Mouse (Mus musculus) stomach, postnatal 0 days (tissue): ENCODE results near the gene Ppm1m. TPM values are rescaled to one million over a fixed set of nuclear protein-coding genes. Genes with fewer than 3 reads are reported as not detected.

Experiments used
- ATAC-seq: fragments of 200-750 bp; cut with Nextera tagmentation; 2 replicates; pipeline ENCODE4 v1.8.0; 2017; ENCODE audit not compliant: low FRiP score, low TSS enrichment
- DNase-seq: peaks from one replicate; pipeline ENCODE4 v3.0.0-alpha.2; 2016; ENCODE audit warnings: low spot score
- H3K27ac ChIP-seq: fragments of 300-500 bp; sonication (generic); replicated peaks from 2 replicates; pipeline ENCODE4 v1.5.1; 2014; ENCODE audit warnings: mild to moderate bottlenecking, control low read depth
- H3K27me3 ChIP-seq: fragments of 300-500 bp; sonication (generic); 2 replicates; pipeline ENCODE4 v1.6.1; 2014; ENCODE audit warnings: low read length; ENCODE audit not compliant: control insufficient read depth, insufficient read depth
- H3K36me3 ChIP-seq: fragments of 300-500 bp; sonication (generic); 2 replicates; pipeline ENCODE4 v1.6.1; 2014; ENCODE audit warnings: low read length, mixed read lengths; ENCODE audit not compliant: control insufficient read depth, insufficient read depth
- H3K4me1 ChIP-seq: fragments of 300-500 bp; sonication (generic); replicated peaks from 2 replicates; pipeline ENCODE4 v1.6.1; 2014; ENCODE audit warnings: antibody characterized with exemption; ENCODE audit not compliant: control insufficient read depth, insufficient read depth
- H3K4me2 ChIP-seq: fragments of 300-500 bp; sonication (generic); replicated peaks from 2 replicates; pipeline ENCODE4 v1.6.1; 2014; ENCODE audit warnings: low read depth, mild to moderate bottlenecking, control low read depth, moderate library complexity
- H3K4me3 ChIP-seq: fragments of 300-500 bp; sonication (generic); 2 replicates; pipeline ENCODE4 v1.5.1; 2014; ENCODE audit warnings: low read depth, low read length, control low read depth
- H3K9ac ChIP-seq: fragments of 300-500 bp; sonication (generic); 2 replicates; pipeline ENCODE4 v1.6.1; 2014; ENCODE audit warnings: mild to moderate bottlenecking, low read length, control low read depth, mixed read lengths
- H3K9me3 ChIP-seq: fragments of 300-500 bp; sonication (generic); 2 replicates; pipeline ENCODE4 v1.6.1; 2016; ENCODE audit warnings: low read length; ENCODE audit not compliant: control insufficient read depth
- CTCF ChIP-seq: IDR thresholded peaks from 2 replicates; pipeline ENCODE4 v1.5.1; 2016; ENCODE audit warnings: antibody characterized with exemption, low read depth, mild to moderate bottlenecking, moderate library complexity
- EP300 ChIP-seq: optimal IDR thresholded peaks from 2 replicates; pipeline ENCODE3; 2016; ENCODE audit warnings: antibody characterized with exemption
- WGBS: fragments of 180-500 bp; shearing (Covaris S2); extraction: QIAGEN DNeasy Blood & Tissue Kit; methylation state at CpG from one replicate; pipeline ENCODE4 v1.1.7; 2014; 5-methylcytosine and 5-hydroxymethylcytosine counted together
- polyA plus RNA-seq: library from polyadenylated mRNA; unstranded; fragments of >200 nt; fragmentation: Nextera tagmentation; extraction: Ambion mirVana; gene quantifications from 2 replicates; pipeline ENCODE4 v1.2.1, GENCODE M21; 2015

Ppm1m gene
- polyA plus RNA-seq, 1 experiment from 2014 or later, result 15.2 TPM

GRCm38 (mm10) chr9:106215341-106216125 lies 16.0 kb upstream of the Ppm1m start:
- 82% methylated on average over 6 of the region's 6 CpGs for WGBS

GRCm38 (mm10) chr9:106212594-106212981 lies 13.0 kb upstream of the Ppm1m start:
- H3K27me3 ChIP-seq, result no peaks in the 10 kb centered on the region
- peaks cover 16% of the 10 kb centered on the region for H3K36me3 ChIP-seq
- ATAC-seq (no peak; the same call in 1 of the 2 replicates), DNase-seq (no peak)
- H3K4me1 ChIP-seq, result no peaks in the 10 kb centered on the region
- no peak for TF ChIP-seq EP300
- no peak for TF ChIP-seq CTCF
- H3K9me3 ChIP-seq, result no peaks in the 10 kb centered on the region
- 56% methylated on average over 12 of the region's 12 CpGs for WGBS
- H3K27ac ChIP-seq, result no peak overlapping the region
- no peak overlapping the region for H3K4me3 ChIP-seq
- H3K9ac ChIP-seq, result no peak overlapping the region
- no peak overlapping the region for H3K4me2 ChIP-seq

More at GRCm38 (mm10) chr9:106215341-106216125, 16.0 kb upstream of the Ppm1m start:
- ATAC-seq (no peak), DNase-seq (no peak)
- Histone ChIP-seq H3K36me3 (peaks cover 16% of the 10 kb centered on the region), H3K27ac (no peak overlapping the region), H3K4me1 (no peaks in the 10 kb centered on the region), H3K4me3 (no peak overlapping the region), H3K4me2 (no peak overlapping the region), H3K9me3 (no peaks in the 10 kb centered on the region), H3K9ac (no peak overlapping the region), H3K27me3 (no peaks in the 10 kb centered on the region)
- TF ChIP-seq CTCF (peak; percentile 62), EP300 (no peak)

- 22% methylated on average over 37 of the region's 37 CpGs for WGBS
- Histone ChIP-seq H3K4me1 (no peaks in the 10 kb centered on the region), H3K9me3 (no peaks in the 10 kb centered on the region), H3K27ac (peak overlapping the region; percentile 82), H3K9ac (peak overlapping the region; percentile 63), H3K4me2 (peak overlapping the region; percentile 64), H3K4me3 (peak overlapping the region; percentile 31), H3K27me3 (no peaks in the 10 kb centered on the region), H3K36me3 (peaks cover 16% of the 10 kb centered on the region)
- DNase-seq, result peak; percentile 91
- ATAC-seq, result peak; percentile 86
- TF ChIP-seq EP300, result no peak
- TF ChIP-seq CTCF, result peak; percentile 100
These were observed 12.4 kb upstream of the Ppm1m start for GRCm38 (mm10) chr9:106211680-106212593.

- TF ChIP-seq CTCF, result no peak
- no peak for TF ChIP-seq EP300
- Histone ChIP-seq H3K9ac (peak overlapping the region; percentile 63; the same call in 1 of the 2 replicates), H3K9me3 (no peaks in the 10 kb centered on the region), H3K36me3 (peaks cover 16% of the 10 kb centered on the region), H3K4me1 (no peaks in the 10 kb centered on the region), H3K4me3 (0 out of 2 replicates have a peak overlapping the region, but pooled peaks have one; percentile 31), H3K27ac (peak overlapping the region; percentile 82), H3K4me2 (peak overlapping the region; percentile 64), H3K27me3 (no peaks in the 10 kb centered on the region)
- peak; percentile 37 for DNase-seq
- WGBS, result 54% methylated on average over 9 of the region's 9 CpGs
- ATAC-seq, result peak; percentile 22; the same call in 1 of the 2 replicates
These were observed 11.5 kb upstream of the Ppm1m start for GRCm38 (mm10) chr9:106210853-106211609.

GRCm38 (mm10) chr9:106209954-106210353 lies 10.4 kb upstream of the Ppm1m start:
- Histone ChIP-seq H3K9me3 (no peaks in the 10 kb centered on the region), H3K4me1 (no peaks in the 10 kb centered on the region), H3K36me3 (peaks cover 14% of the 10 kb centered on the region), H3K27me3 (no peaks in the 10 kb centered on the region), H3K4me2 (no peak overlapping the region), H3K27ac (no peak overlapping the region), H3K4me3 (no peak overlapping the region), H3K9ac (no peak overlapping the region)
- ATAC-seq (no peak), DNase-seq (no peak)
- 82% methylated on average over 4 of the region's 4 CpGs for WGBS
- TF ChIP-seq EP300 (no peak), CTCF (no peak)
